Mouse (Mus musculus) thymus, postnatal 14 days (tissue): ENCODE measurements around the gene Pjvk.
"Not testable (repeated sequence)": the region's sequence is repeated elsewhere in the genome, so short reads cannot be mapped to it uniquely, and the experiment has no call there.

Source experiments
- DNase-seq: peaks from one replicate; pipeline ENCODE4 v3.0.0; 2021

The Pjvk gene

DNA sequence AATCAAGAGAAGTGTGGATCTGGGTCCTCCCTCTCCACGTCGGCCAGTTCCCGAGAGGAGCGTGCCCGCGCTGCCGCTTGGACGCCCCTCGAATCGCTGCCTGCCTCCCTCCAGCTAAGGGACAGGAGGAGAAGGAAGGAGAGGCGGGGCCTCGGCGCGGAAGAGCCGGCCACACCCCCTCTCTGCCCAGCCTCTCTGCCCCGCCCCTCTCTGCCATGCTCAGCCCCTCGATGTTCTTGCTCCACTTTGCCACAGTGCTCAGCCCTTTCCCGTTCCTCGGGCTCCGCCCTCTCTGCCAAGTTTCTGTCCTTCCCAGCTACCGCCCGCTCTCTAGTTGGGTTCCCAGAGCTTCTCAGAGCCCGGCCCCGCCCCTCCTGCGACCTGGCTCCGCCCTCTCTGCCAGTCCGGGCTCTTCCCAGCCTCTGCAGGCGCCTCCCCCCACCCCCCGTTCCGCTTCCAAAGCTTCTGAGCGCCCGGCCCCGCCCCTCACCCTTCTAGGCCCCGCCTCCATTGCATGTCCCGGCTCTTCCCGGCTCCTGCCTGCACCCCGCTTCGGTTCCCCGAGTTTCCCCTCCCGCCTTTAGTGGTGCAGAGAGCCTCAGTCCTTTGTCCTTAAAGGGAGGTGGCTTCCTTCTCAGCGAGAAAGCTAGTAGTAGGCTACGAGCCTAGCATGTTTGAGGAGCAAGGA lies at the start of gene Pjvk, which contains the start of gene Prkra:
TSS of gene Pjvk (plus strand) at position 594 of the 688 bp plus-strand sequence.
TSS of gene Prkra (minus strand) at position 133 of the 688 bp plus-strand sequence.
- DNase-seq: peak; percentile 94

DNA sequence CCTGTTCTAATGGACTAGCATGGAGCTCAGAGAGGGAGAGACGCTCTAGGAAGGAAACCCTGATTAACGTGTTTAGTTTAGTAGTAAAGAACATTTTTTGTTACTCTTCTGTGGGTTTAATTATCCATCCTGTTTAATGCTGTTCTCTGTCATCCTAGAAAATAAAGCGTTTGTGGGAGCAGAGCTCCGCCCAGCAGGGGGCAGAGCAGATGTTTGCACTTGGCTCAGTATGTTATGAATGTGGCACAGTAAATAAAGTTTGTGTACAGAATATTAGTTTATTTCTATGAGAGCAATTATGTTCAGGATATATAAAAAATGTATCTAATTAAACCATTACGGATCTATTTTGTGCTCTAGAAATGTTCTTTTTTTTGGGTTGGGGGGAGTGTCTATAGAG lies 49.1 kb upstream of the Pjvk start:
- no peak for DNase-seq

DNA sequence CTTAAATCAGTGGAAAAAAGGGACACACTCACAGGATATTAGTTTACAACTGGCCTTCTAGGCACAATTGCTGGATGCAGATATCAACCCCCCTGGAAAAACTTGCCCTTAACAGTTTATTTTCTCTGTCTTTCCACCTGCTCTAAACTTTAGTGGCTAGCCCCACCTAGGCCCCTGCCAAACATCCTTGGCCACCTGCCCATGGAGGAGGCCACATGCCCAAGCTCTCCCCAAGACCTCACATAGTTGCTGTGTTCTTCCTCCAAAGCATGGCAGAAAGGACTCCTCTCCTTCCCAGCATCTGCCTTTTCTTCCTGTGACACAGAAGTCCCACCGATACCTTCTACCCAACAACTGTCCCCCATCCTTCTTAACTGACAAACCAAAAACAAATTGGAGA lies 46.0 kb upstream of the Pjvk start:
- DNase-seq: no peak

DNA sequence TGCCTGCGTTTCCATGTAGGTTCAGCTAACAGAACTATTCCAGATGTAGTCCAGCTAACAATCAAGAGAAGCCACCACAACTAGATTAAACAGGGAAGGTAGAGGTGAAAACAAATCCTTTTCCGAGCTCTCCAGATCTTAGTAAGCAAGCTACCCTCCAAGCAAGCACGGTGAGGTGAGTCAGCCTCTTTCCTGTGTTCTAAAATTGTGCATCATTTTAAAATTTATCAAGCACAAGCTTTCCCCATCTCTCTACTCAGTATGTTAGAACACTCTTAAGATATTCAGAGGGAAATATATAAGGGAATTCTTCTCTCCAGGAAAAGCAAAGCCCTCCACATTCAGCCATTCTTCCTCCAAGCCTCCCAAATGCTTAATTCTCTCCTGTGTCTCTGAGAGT lies 41.6 kb upstream of the Pjvk start:
- DNase-seq: no peak

DNA sequence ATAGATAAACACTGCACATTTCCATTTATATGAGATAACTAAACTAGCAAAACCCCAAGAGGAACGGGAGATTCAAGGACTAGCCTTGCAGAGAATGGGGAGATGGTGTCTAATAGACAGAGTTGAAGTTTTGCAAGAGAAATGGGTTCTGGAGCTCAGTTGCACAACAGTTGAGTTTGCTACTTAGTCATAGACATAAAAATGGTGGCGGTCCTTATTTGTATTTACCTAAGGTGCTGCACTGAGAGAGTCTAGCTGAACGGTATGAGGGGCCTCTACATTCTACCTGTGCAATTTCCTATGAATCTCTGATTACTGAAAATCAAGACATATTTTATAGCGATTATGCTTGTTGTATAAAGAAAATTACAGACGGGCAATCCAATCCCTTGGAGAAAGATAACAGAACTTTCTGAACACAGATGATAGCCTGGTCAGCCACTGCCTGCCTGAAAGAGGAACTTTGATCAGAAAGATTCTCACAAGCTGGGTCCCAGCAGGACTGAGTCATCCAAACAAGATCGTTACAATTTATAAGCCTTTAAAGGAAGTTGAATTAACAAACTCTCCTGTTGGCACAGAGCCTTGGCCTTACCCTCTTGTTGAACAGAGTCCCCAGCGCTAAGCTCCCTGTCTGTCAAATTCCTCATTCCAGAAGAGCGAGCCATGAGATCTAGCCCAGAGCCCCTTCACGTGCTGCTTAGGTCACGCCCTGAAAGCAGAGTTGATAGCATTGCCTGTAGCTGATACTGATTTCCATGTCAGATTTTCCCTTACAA lies 37.8 kb upstream of the Pjvk start:
- no peak for DNase-seq

DNA sequence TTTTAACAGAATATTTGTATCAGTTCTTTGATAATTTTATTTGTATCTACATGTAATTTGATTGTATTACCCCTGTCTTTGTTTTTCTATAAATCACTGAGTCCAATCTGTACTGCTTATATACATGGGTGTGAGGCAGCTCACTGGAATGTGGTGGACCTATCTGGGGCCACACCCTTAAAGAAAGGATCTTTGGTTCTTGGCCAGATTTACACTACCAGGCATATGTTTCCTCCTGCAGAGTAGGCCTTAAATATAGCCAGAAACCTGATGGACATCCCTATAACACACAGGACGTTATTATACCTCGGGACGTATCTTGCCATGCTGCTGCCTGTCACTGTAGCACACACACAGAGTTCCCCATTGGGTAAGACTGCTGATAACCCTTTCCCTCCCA lies 36.3 kb upstream of the Pjvk start:
- DNase-seq: no peak

DNA sequence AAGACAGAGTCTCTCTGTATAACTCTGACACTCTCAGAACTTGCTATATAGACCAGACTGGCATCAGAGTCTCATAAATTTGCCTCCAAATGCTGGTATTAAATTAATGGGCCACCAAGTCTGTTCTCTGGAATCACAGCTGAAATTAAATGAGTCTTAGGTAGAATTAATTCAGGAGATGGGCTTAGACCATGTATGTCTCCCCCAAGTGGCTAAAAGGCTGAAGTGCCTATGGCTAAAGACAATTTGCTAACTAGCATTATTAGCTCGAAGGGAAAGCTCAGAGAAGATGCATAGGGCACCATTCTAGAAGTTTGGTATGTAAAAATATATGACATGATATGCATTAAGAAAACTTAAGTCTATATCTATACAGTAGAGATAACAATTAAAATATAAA lies 30.2 kb upstream of the Pjvk start:
- DNase-seq: peak; percentile 11

DNA sequence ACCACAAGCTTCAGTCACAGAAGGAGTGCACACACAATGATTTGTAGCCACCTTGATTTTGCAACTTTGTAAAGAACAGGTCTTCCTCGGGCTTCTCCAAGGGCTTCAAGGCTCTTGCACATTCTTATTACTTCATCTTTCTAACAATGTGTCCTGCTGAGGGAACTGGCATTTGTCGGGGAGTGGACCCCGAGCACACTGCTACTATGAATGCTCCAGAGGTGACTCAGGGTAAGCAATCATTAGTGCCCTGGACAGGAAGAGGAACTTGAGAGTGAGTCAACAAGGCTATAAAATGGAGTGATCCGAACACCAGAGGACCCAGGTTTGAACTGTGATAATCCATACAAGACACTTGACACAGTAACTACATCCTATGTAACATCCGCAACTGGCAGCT lies 28.1 kb upstream of the Pjvk start:
- no peak for DNase-seq

DNA sequence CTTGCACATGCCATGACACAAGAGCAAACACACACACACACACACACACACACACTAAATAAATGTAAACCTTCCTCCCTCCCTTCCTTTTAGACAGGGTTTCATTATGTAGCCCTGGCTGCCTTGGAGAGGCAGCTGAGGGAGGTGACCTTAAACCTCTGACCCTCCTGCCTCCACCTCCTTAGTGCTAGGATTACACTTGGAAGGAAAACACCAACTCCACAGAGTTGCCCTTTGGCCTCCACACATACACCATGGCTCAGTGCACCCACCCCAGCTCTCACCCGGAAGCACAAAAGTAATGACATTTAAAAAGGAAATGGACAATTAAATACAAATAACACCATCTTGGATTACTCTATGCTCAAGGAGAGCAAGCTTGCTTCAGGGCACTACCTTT lies 26.6 kb upstream of the Pjvk start:
- DNase-seq: no peak

DNA sequence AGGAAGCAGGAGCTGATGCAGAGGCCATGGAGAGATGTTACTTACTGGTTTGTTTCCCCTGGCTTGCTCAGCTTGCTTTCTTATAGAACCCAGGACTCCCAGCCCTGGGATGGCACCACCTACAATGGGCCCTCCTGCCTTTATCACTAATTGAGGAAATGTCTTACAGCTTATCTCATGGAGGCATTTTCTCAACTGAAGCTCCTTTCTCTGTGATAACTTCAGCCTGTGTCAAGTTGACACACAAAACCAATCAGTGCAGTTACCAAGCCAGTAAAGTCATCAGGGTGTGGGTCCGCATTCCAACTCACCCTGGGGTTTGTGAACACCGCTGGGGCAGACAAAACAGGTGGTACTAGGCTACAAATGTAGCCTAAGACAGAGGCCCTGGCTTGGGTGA lies 26.0 kb upstream of the Pjvk start:
- not testable (repeated sequence) for DNase-seq

DNA sequence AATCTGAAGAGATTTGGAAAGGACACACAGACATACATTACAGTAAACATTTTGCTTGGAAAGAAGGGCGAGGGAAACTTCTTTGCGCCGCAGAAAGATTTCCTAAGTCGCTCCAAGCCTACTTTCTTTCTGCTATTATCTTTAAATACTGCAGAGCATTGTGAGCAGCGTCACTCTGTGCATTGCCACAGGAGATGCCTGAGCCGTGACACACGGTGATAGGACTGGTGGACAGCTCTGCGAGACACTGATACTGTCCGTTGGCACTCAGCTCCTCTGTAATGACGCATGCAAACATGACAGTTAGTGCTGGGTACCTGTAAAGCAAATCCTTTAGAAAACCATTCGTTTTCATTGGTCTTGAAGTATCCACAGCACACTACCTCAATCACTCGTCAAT lies 18.0 kb upstream of the Pjvk start:
- DNase-seq: no peak

DNA sequence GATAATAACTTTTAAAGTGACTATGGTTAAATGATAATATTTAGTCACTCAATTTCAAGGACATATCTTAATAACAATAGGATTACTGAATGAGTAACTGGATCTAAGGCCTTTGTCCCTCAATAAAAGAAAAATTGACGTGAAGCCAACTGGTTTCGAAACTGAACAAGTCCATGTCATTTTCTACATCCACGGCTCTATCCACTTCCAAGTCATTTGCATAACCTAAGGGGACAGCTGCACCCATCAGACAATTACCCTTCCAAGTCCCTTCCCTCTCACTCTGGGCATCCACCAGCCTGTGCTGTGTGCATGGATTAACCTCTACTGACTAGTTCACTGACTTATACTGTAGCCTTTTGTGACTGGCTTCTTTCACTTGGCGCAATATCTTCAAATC lies 16.7 kb upstream of the Pjvk start:
- DNase-seq: no peak

DNA sequence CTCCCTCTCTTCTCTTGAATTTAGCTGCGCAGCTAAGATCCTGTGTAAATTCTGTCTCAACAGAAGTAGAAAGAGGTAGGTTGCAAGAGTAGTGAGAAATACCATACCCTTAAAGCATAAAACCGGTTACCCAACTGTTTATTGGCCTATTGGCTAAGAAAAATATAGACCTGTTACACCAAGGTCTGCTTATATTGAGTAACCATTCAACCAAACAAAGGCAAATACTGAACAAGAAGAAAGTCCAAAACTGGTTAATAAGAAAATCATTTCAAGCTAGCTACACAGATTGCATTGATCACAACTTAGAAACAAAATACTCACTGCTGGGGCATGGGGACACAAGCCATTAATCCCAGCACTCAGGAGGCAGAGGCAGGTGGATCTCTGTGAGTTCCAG lies 8.6 kb upstream of the Pjvk start:
- no peak for DNase-seq

DNA sequence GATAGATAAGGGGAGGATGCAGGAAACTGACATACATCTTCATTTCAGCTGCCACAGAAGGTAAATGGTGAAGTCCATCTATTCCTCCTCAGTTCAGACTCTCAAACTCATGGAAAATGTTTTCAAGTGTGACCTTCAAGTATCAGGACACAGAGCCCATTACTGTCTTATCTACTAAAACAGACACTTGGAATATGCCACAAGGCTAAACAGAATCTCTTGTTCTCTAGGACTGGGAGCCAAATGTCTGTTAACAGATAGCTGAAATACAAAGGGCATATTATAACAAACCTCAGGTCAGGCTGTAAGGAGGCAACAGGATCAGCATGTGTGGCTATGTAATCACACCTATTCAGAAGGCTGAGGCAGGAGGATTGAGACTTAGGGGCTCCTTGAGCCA lies 4.5 kb upstream of the Pjvk start:
- DNase-seq: no peak

DNA sequence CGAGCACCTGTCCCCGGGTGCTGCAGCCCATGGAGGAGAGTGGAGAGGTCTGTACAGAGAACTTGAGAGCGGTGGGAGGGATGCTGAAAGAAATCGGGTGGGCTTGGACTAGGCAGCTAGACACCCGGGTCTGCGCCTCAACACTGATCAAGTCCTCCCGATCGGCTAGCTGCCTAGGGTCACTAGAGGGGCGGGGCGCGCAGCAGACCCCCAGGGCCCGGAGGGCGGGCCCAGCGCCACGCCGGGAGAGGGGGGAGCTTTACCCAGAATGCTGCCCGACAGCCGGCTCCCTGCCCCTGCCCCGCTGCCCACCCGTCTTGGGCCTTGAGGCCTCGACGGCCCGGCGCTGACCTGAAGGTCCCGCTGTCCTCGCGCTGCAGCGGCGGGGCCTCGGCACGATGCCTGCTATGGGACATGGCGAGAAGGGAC lies 821 bp upstream of the Pjvk start:
- no peak for DNase-seq

DNA sequence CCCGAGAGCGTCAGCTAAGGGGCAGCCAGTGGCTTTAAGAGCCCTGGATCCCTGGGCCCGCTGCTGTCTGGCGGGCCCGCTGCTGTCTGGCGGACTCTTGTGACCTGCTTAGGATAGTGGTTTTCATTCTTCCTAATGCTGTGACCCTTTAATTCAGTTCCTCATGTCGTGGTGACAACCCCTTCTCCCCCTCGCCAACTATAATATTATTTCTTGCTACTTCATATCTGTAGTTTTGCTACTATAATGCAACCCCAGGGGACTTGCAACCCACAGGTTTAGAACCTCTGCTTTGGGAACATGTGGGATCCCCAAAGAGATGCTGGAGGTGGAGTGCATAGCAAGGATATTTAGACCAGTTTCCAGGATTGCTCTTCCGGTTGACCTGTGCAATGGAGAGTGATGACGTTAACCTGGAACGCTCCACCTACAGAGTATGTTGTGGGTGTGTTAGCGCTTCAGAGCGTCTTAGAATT lies 428 bp downstream of the Pjvk start:
- DNase-seq: no peak

DNA sequence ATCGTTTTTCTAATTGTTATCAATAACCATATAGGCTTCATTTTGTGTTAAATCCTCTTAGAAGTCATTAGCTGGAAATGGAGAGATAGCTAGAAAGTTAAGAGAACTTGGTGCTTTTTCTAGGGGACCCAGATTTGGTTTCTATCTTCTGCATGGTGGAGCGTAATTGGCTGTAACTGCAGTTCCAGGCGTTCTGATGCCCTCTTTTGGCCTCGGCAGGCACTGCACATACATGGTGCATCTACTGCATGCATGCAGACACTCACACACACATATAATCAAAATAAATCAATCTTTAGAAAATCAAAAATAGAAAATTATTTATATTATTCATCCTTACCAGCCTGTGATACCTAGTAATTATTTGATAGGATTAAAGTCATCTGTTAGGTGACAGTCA lies 4.8 kb downstream of the Pjvk start:
- no peak for DNase-seq

DNA sequence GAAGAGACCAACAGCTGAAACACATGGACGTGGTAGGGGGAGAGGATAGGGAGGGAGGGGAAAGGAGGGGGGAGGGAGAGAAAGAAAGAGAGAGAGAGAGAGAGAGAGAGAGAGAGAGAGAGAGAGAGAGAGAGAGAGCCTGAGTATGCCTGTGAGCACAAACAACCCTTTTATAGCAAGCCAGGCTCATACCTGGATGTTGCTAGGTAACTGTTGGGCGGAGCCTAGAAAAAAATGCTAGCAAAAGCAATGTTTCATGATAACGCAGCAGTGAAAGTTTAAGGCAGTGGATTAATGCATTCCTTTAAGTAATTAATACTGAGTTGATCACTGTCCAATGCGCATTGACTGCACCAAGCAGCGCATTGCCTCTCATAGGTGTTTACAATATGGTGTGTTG lies 6.4 kb downstream of the Pjvk start:
- no peak for DNase-seq

DNA sequence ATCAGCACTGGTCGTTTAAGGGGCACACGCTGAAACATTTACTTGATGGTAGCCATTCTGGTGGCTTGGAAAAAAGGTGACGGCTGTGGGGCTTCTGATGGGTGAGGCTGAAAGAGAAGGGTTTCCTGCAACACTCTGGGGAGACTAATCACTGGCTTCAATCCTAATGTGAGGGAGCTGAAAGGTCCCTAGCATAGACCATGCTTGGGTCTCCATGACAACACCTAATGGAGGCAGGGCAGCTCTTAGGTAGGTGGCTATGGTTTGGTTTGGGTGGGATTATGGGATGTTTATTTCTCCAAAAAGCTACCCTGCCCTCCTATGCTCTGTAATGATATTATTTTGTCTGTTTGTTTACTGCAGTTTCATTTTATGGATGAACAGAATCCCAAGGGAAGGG lies 7.2 kb downstream of the Pjvk start:
- DNase-seq: no peak

DNA sequence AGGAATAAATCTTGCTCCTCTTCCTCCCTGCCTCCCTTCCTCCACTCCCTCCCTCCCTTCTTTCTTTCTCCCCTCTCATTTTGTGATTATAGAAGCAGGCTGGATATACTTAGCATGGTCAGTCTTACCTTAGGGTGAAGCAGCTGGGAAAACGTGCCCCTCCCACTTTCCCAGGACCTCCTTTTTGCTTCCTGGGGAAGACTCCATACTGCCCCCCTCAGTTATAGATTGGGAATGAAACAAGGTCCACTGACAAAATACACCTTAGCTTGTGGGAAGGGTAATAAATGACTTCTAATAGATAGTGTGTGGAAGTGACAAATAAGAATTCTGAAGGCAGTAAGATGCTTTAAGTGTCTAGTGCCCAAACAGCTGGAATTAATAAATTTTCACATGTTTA lies 7.7 kb downstream of the Pjvk start:
- DNase-seq: no peak

DNA sequence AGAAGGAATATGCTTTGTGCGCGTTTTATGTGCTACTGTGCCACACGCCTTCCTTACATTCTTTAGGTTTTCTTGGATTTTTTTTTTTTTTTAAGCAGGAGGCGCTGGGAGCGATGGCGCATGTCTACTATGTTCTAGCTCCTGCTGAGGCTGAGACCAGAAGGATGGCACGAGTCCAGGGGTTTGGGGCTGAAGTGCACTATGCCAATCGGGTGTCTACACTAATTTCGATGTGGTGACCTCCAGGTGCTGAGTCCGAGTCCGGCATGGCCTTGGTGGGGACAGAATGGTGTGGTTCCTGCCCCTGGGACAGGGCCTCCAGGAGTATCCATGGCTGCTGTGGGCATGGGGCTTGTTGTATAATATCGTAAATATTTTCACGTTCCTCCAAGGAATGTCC lies 10.3 kb downstream of the Pjvk start:
- DNase-seq: no peak

DNA sequence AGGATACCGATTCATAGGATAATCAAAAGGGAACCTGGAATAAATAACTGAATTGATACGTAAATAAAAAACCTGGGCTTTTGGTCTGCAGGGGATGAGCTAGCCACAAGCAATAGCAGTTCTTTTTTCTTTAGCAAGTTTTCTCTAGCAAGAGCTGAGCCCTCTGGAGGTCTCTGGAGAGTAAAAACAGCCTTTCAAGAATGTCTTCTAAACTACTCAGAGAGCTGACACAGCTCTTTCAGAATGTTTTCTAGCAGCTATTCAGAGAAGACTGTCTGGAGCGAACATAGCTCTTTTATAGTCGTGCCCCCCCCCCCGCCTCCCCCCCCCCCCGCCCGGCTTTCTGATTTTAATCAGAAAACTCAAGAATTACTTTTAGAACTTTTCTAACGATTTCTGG lies 11.1 kb downstream of the Pjvk start:
- DNase-seq: no peak

DNA sequence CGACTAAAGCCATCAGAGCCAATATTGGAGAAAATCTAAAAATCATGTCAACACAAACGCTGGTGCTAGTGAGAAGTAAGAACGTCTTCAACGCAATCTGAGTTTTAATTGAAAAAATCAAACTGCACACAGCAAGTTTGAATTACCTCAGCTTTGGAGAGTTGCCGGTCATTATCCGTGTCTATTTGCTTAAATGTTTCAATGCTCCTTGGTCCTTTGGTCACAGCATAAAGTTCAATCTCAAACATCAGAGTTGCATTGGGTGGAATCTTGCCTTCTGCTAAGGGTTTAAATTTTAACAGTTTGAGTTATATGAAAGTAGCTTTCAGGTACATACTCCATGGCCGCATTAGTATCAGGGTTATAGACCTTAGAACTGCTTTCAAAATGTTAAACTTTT lies 17.3 kb downstream of the Pjvk start:
- DNase-seq: no peak

DNA sequence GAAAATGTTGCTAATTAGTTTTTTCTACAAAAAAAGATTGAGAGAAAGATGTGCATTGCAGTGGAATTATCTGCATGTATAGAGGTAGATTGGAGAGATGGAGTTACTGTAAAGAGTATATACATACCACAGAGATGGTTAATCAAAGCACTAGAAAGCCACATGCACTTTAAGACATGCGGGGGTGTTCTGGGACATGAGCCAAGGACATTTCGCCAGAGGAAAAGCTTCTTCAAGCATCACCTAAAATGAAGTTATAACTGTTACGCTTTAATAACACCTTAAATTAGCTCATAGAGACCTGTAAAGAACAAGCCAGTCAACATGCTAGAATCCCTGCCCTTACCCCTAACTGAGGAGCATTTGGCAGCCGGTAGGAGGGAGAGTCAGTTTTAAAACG lies 18.9 kb downstream of the Pjvk start:
- no peak for DNase-seq

DNA sequence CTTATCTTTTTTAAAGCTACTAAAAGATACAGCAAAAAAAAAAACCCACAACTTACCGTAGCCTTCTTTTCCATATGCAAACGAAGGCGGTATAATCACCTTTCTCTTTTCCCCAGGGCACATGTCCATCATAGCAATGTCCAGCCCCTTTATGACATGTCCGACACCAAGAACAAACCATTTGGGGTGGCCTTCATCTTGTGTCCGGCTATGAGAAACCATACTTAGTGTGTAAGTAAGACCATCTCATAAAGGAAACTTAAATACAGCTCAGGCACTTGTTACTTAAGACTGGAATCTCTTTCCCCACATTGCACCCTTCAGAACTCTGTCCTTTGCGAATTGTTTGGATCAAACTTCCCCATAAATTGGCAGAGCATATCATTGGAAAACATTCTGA lies 23.4 kb downstream of the Pjvk start:
- DNase-seq: no peak
